Mouse (Mus musculus): ENCODE measurements around the gene Sncg.
"Not testable (repeated sequence)": the region's sequence is repeated elsewhere in the genome, so short reads cannot be mapped to it uniquely, and the experiment has no call there.

Sncg gene

DNA sequence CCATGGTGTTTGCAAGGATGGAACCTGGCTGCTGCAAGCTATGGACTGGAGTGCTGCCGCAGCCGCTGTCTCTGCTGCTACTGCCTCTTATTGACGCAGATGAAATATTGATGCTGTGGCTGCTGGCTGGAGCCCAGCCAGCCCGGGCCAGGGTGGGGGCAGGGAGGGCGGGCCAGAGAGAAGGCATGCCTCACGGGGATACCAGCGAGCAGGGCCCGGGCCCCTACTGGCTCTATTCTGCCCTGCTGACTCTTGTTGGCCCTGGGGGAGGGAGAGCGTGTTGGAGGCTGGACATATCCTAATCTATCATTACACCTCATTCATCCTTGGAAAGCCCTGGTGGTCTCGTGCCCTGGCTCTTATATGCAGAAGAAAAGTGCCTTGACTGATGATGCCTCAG lies at the start of gene Sncg:
Gene Sncg, minus strand, starts transcription at position 213 of the 400 bp plus-strand sequence.
- DNase-seq (ENCODE audit: low spot score), result no peak

DNA sequence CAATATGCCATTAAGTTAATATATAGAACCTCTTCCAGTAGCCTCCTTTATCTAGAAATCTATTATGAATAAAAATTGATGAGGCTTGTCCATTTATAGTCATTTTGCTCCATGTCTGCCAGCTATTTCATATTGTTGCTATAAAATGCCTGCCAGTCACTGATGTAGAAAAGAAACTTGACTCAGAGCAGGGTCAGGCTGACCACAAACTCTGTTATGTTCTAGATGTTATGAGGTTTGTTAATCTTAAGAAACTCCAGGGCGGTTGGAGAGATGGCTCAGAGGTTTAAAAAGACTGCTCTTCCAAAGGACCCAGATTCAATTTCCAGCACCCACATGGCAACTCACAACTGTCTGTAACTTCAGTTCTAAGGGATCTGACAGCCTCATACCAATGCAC lies 46.5 kb upstream of the Sncg start:
- no peak for DNase-seq (ENCODE audit: low spot score)

DNA sequence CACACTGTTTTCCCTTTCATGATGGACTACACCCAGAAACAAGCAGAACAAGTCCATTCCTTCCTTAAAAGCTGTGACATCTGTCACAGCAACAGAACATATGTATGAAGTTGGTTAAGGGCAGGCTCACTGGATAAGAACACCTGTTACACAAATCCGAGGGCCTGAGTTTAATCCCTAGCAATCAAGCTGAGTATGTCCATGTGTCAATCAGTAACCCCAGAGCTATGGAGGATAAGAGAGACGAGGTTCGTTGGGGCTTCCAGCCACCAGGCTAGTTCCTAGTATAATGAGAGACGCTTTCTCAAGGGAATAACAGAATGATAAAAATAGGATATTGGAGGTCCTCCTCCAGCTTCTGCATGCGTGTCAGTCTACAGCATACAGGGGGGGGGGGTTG lies 42.9 kb upstream of the Sncg start:
- DNase-seq (ENCODE audit: low spot score), result no peak

DNA sequence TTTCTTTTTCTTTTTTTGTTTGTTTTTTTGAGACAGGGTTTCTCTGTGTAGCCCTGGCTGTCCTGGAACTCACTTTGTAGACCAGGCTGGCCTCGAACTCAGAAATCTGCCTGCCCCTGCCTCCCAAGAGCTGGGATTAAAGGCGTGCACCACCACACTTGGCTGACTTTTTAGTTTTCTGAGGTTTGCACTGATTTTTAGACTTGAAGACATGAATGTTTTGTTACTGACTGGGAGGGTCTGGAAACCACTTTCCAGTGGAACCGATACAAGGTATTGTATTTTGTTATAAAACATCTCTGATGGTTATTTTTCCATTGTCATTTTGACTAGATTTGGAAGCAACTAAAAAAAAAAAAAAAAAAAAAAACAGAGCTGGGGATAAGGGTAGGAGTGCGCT lies 42.4 kb upstream of the Sncg start:
- not testable (repeated sequence) for DNase-seq (ENCODE audit: low spot score)

DNA sequence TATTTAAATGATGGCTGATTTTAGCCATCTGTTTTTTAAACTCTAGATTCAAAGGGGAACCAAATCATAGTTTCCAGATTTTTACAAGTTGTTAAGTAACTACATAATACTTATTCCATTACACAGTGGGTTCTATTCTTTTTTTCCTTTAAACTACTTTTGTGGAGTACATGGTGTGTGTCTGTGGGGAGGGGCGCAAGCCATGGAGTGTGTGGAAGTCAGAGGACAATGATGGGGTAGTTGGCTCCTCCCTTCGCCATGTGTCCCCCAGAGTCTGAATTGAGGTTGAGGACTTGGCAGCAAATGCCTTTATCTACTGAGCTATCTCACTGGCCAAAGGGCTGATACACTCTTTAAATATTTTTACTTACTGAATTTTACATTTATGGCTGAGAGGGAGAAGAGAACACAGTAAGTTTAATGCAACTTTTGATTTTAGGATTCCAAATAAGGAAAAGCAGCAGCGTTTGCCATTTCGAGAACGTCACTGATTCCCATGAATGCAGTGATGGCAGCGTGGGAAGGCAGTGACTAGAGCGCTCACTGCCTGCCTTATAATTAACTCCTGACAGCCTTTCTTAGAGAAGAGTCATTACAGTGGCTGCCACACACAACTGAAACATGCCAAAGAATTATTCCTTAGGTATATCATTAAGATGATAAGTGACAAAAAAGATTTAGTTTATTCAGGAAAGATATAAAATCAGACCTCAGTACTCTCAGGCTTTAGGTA lies 37.7 kb upstream of the Sncg start:
- no peak for DNase-seq (ENCODE audit: low spot score)

DNA sequence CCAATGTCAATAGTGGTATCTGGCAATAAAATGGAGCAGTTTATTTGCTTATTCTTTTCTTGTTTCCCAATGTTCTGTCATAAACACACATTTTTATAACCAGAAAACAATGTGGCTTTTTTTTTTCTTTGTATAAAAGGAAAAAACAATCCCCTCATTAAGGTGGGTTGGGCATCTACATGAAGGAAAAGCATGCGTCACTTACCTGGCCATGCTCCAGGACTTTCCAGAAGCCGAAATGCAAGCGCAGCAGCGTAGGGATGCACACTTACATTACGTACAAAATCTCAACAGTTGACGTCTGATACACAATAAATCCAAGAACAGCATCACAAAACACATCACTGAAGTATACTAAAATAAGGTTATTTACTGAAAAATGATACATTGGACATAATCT lies 36.1 kb upstream of the Sncg start:
- no peak for DNase-seq (ENCODE audit: low spot score)

DNA sequence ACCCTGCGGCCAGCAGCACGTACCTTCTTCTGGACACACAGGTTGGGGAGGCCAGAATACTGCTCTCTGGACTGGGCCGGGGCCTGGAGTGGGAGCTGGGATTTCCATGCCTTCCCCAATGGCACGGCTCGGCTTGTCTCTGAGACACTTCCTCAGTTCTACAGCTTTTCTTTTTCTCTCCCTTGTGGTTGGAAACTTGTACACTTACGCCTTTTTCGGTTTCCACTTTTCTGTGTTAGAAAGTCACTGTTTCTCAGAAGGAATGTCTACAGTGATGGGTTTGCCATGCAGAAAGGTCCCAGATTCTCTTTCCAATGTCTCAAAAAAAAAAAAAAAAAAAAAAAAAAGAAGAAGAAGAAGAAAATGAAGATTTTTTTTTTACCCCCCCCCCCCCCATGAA lies 28.8 kb upstream of the Sncg start:
- no peak for DNase-seq (ENCODE audit: low spot score)

DNA sequence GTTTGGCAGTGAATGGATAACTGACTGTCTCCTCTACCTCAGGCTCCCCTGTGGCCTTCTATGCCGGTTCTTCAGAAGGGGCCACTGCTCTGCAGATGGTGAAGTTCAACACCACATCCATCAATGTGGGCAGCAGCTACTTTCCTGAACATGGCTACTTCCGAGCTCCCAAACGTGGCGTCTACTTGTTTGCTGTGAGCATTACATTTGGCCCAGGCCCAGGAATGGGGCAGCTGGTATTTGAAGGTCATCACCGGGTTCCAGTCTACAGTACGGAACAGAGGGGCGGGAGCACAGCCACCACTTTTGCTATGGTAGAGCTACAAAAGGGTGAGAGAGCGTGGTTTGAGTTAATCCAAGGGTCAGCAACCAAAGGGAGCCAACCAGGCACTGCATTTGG lies 28.3 kb upstream of the Sncg start:
- DNase-seq (ENCODE audit: low spot score), result no peak

DNA sequence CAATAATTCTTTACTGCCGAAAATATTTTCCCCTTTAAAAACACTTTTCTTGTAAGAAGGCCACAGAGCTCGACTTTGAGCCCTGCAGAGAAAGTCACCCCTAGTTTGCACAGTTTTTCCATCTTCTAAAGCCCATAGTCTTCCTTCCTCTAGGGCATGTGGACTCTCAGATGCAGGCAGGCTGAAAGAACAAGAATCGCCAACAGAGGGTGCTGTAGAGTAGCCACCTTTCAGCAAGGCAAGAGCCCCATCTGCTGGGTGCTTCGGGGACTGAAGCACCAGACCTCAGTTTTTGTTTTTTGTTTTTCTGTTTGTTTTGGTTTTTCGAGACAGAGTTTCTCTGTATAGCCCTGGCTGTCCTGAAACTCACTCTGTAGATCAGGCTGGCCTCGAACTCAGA lies 26.5 kb upstream of the Sncg start:
- DNase-seq (ENCODE audit: low spot score), result peak; percentile 83

DNA sequence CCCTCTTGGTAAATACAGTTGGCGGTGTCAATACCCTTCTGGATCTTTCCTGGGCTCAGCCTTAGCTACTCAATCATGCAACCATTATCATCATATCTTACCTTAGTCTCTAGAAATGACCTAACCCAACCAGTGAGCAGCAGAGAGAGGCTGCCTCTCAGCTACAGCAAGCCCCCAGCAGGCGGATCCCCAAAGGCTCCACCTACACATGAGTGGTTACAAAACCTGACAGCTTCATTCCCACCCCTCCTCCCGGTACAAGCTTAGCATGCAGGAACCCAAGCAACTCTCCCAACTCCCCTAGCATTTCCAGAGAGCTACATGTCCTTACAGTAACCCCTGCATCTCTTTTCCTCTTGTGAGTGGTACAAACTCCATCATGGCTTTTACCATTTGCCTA lies 25.4 kb upstream of the Sncg start:
- no peak for DNase-seq (ENCODE audit: low spot score)

DNA sequence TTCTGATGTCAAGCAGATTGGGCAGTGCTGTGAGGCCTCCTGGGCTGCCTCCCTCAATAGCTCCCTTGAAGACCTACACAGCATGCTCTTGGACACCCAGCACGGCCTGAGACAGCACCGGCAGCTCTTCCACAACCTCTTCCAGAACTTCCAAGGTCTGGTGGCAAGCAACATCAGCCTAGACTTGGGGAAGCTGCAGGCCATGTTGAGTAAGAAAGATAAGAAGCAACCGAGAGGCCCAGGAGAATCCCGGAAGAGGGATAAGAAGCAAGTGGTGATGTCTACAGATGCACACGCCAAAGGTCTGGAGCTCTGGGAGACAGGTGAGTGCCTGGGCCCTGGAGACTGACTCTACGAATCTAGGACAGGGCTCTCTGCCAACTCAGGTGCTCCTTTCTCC lies 24.7 kb upstream of the Sncg start:
- DNase-seq (ENCODE audit: low spot score), result no peak

DNA sequence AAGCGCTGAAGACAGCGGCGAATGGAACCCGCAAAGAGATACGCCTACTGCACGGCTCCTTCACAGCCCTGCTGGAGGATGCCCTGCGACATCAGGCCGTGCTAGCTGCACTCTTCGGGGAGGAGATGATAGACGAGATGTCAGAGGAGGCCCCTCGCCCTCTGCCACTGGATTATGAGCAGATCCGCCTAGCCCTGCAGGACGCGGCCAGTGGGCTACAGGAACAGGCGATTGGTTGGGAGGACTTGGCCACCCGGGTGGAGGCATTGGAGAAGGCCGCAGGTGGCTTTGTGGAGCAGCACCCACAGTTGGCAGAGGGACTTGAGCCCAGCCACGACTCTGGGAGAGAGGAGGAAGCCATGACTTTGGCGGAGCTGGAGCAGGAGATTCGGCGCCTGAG lies 24.3 kb upstream of the Sncg start:
- no peak for DNase-seq (ENCODE audit: low spot score)

DNA sequence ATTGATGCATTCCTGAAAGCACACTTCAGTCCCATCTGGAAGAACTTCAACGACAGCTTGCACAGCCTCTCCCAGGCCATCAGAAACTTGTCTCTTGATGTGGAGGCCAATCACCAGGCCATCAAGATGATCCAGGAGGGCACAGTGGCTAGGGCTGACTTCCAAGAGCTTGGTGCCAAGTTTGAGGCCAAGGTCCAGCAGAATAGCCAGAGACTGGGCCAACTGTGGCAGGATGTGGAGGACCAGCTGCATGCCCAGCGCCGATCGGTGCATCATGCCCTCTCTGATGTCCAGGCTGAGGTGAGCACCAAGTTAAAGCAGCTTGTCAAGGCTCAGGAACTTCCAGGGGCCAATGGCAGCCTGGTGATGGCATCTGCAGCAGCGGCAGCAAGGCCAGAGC lies 23.3 kb upstream of the Sncg start:
- no peak for DNase-seq (ENCODE audit: low spot score)

DNA sequence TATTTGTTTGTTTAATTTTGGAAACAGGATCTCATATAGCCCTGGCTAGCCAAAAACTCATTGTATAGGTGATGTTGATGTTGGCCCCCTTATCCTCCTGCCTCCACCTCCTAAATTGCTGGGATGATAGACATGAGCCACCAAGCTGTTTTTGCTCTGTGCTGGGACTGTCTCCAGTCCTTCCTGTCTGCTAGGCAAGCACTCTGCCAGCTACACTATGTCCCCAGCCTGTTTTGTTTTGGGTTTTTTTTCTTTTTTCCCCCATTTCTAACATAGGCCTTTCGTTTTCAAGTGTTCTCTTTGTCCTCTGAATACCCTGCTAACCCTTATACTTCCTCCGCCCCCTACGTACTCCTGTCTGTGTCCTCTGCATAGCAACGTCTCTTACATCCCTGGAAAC lies 18.7 kb upstream of the Sncg start:
- no peak for DNase-seq (ENCODE audit: low spot score)

DNA sequence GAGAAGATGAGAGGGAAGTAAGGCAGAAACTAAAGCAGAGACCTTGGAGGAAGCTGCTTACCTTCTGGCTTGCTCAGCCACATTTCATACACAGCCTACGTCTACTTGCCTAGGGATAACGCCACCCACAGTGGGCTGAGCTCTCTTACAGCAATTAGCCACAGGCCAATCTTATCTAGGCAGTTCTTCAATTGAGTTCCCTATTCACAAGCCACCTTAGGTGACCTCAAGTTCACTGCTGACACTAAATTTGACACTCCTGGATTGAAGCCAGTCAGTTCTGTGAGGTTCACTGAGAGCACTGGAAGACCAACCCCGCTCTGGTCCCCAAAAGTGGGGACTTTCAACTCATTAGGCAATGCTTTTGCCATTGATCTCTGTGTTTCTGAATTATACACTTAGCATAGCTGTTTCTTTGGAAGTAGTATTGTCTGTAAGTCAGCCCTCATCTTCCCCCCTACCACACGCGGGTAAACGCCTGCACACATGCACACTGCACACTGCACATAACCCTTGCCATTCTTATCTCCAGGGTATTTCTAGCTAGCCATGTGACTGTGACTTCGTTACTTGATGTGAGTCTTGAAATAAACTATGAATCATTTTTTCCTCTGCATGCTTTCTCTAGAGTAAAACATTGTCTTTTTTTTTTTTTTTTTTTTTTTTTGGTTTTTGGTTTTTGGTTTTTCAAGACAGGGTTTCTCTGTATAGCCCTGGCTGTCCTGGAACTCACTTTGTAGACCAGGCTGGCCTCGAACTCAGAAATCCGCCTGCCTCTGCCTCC lies 8.5 kb upstream of the Sncg start:
- no peak for DNase-seq (ENCODE audit: low spot score)

DNA sequence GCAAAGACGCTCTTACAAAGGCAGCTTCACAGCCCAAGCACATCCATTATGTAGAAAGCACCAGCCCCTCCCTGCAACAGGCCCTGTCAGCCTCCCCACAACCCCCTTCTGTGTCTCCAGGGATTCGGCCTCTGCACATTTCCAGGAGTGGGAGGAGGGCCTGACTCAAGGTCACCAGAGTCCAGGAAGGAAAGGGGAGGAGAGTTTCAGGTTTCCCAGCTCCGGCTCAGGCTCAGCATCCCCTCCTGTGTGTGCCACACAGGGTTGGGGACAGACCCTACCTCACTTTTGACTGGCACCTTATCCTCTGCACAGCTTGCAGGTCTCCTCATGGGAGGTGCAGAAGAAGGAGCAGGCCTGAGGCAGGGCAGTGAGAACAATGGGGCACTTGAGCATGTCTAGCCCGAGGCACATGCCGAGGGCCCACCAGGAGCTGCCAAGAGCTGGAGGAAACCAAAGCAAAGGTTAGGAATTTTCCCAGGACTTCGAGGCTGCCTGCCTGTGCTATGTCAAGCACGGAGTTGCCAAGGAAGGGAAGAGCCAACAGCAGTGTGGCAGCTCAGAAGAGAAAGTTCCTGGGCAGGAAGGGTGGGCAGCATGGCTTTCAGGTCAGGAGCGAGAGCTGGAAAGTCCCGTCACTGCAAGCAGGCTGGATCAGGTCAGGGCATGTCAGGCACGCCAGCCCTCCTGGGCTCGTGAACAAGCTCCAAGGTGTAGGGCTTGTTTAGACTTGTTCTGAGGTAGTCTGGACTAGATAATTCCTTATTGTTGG lies 4.2 kb upstream of the Sncg start:
- no peak for DNase-seq (ENCODE audit: low spot score)

DNA sequence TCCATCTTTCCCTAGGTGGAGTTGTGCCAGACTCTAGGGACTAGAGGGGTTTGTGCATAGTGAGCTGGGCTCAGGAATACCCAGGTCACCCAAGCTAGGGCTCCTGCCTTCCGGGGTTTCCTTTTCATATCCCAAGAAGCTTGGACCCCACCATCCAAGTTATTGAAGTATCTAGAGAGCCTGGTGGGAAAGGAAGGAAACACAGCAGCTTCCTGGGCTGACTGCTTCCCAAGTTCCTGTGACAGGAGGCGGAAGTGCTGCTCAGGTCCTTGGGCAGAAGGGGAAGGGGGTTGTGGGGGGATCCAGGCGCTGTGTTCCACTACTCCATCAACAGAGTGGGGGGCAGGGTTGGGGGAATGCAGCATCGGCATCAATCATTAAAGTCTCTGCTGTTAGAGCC lies 2.5 kb upstream of the Sncg start:
- DNase-seq (ENCODE audit: low spot score), result no peak

DNA sequence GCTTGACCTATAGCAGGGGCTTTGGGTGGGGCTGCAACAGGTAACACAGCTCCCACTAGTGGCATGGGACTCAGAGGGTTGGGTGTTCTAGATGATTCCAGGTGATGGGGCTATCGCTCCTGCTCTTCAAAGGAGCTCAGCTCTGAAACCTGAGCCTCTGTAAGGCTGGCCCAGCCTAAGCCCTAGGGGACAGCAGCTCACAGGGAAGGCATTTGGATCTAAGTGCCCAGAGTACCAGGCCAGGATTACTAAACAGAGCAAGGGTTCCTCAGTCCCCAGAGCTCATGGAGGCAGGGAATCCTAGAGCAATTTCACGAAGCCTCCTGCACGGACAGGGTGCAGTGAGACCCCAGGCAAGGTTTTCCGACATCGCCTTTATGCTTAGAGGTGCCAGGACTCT lies 1.4 kb upstream of the Sncg start:
- DNase-seq (ENCODE audit: low spot score), result no peak

DNA sequence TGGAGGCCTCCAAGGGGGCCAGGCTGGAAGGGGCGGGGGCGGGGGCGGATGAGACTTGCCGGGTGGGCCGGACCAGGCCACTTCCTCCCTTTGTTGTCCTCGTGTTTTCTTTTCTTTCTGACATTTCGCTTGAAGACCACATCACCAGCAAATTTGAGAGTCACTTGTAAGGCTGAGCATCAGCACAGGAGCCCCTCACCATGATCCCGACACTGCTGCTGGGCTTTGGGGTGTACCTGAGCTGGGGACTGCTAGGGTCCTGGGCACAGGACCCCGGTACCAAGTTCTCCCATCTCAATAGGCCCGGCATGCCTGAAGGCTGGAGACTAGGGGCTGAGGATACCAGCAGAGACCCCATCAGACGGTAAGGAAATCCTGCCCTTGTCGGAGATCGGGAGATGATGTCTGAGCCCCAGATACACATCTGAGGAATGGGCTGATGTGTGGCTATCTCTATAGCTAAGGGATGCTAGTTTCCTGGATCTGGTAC lies 871 bp upstream of the Sncg start, which contains the start of gene Mmrn2:
Gene Mmrn2, plus strand, starts transcription at position 51 of the 490 bp plus-strand sequence.
- DNase-seq (ENCODE audit: low spot score), result no peak

DNA sequence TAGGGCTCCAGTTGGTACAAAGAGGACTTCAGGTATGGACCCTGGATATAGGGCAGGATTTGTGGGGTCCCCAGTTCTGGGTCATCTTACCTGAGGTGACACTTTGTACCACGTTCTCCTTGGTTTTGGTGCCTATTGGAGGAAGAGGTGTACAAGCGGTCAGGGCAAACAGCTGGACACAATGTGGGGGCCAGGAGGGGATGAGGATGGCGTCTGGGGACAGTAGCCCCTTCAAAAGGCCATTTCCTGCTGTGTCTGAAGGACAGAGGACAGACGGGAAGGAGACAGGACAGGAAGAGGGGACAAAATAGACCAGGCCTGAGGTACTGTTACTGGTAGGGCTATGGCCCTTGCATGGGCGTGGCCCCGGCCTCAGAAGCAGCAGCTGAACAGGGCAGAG lies 1.0 kb downstream of the Sncg start:
- no peak for DNase-seq (ENCODE audit: low spot score)

DNA sequence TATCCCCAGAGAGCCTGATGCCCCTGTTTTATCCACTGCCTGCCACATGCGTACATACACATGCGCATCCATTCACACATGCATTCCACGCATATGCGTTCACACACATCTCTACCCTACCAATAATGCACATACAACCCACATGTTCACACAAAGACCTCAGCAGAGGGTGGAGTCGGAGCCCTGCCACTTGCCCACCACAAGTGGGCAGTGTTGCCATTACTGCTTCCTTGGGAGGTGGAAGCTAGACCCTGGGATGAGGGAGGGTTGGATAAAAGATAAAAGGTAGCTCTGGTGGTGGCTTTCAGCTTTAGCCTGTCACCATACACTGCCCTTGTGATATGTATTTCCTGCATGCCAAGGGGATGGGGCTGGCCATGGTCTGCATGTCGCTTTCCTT lies 1.9 kb downstream of the Sncg start:
- DNase-seq (ENCODE audit: low spot score), result peak; percentile 45

DNA sequence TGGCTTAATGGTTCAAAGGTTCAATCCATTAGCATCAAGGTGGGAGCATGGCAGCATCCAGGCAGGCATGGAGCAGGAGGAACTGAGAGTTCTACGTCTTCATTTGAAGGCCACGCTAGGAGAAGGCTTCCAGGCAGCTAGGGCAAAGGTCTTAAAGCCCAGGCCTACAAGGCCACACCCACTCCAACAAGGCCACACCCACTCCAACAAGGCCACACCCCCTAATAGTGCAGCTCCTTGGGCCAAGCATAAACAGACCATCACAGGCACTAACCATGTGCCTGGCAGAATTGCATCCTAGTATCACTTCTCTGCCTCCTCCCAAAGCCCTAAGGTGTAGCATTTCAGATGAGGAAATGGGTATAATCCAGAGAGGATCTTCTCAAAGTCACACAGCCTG lies 2.8 kb downstream of the Sncg start:
- DNase-seq (ENCODE audit: low spot score), result no peak

DNA sequence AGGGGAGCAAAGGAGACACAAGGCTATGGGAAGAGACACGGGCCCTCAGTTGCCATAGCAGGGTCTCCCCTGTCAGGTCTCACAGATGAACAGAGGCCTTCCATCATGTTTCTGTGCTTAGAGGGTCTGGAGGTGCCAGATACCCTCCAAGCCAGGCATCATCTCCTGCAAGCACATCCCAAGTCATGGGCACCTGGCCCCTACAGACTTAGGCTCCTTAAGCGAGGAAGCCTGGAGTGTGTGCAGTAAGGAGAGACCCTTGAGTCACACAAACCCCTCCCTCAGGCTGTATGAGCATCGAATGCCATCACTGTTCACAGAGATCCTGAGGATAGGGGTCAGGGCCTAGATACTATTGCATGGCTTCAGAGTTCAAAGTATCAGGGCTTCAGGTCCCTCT lies 3.7 kb downstream of the Sncg start:
- no peak for DNase-seq (ENCODE audit: low spot score)
